Mouse (Mus musculus) testis, adult 2 months (tissue): ENCODE measurements around the gene Fxr2.

Source experiments
- CTCF ChIP-seq: fragments of 200-500 bp; IDR thresholded peaks from 2 replicates; pipeline ENCODE4 v1.5.1; 2012; ENCODE audit warnings: low read depth, mild to moderate bottlenecking, inconsistent platforms, low read length, moderate library complexity; ENCODE audit not compliant: control insufficient read depth, insufficient read depth, insufficient replicate concordance
- POLR2A ChIP-seq: fragments of 200-500 bp; IDR thresholded peaks from 2 replicates; pipeline ENCODE4 v1.6.1; 2012; ENCODE audit warnings: low read depth, mild to moderate bottlenecking, inconsistent platforms, low read length, moderate library complexity; ENCODE audit not compliant: control insufficient read depth

- no peak for TF ChIP-seq CTCF
- no peak for TF ChIP-seq POLR2A
These were observed 31.0 kb upstream of the Fxr2 start for GRCm38 (mm10) chr11:69601768-69602167.
